ENCODE assay signal across 16 mouse cellular contexts in the genomic region with DNA sequence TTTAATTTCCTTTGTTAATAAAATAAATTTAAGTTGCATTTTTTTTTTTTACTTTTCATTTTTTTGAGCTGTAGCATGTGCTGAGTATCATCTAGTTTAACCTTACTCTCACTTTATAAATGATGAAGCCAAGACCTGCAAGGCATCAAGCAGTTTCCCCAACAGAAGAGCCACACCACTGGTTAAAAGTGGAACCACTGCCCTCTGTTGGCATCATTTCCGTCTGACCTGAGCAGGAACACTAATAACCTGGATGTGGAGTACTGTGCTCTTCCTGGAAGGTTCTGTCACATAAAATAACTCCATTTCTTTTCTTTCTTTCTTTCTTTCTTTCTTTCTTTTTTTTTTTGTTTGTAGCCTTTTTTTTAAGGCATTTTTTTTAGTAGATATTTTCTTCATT. TPM values are rescaled to one million over a fixed set of nuclear protein-coding genes. Genes with fewer than 3 reads are reported as not detected.
DNase-seq lines count a peak whose midpoint lies in the region; ATAC-seq and TF ChIP-seq lines count a peak whose summit lies in the region.
"Had no signal": no experiment of that assay in that cellular context is flagged by ENCODE, and none has a peak within 500 bp of the region (broad histone marks: within the 10 kb centered on the region; RNA-seq: fewer than 3 reads in every experiment).

No protein-coding gene starts in this region.

- H3K27me3 ChIP-seq in intestine, postnatal 0 days (replicated peaks; ENCODE audit: control insufficient read depth, insufficient read depth, low read length): no peaks in the 10 kb centered on the region
- H3K27me3 ChIP-seq in intestine, embryonic 16.5 days (replicated peaks; ENCODE audit: control insufficient read depth, insufficient read depth, low read length): no peaks in the 10 kb centered on the region
- no peaks in the 10 kb centered on the region for H3K27me3 ChIP-seq in liver, postnatal 0 days (ENCODE audit: insufficient read depth, low read length)
- H3K27me3 ChIP-seq in ES-Bruce4 (ENCODE audit: control insufficient read depth, insufficient read depth, low read length, poor library complexity, severe bottlenecking): no peaks in the 10 kb centered on the region
- H3K27me3 ChIP-seq: limb, embryonic 12.5 days; stomach, embryonic 15.5 days had no signal

- TF ChIP-seq CTCF in intestine, postnatal 0 days (IDR thresholded peaks at IDR 0.05; ENCODE audit: low read depth): peak; percentile 58
- TF ChIP-seq CTCF in liver, postnatal 0 days (IDR thresholded peaks at IDR 0.05; ENCODE audit: low read depth): peak; percentile 40
- TF ChIP-seq CTCF in ES-Bruce4 (IDR thresholded peaks at IDR 0.05; ENCODE audit: low read depth, low read length): peak; percentile 20
- TF ChIP-seq CTCF in left cerebral cortex, adult 2 months (IDR thresholded peaks at IDR 0.05): no peak; the same call in 1 of the 2 replicates

- H3K9me3 ChIP-seq in intestine, postnatal 0 days (ENCODE audit: control insufficient read depth): no peaks in the 10 kb centered on the region
- H3K9me3 ChIP-seq in intestine, embryonic 16.5 days (ENCODE audit: control insufficient read depth, low read length): no peaks in the 10 kb centered on the region
- H3K9me3 ChIP-seq in liver, postnatal 0 days (ENCODE audit: low read length): no peaks in the 10 kb centered on the region
- no peaks in the 10 kb centered on the region for H3K9me3 ChIP-seq in ES-Bruce4 (replicated peaks; ENCODE audit: control insufficient read depth, insufficient read depth, low read length, poor library complexity, severe bottlenecking)
- H3K9me3 ChIP-seq: embryonic facial prominence, embryonic 10.5 days; limb, embryonic 12.5 days; stomach, embryonic 15.5 days had no signal

- no peak for TF ChIP-seq EP300 in liver, postnatal 0 days (IDR thresholded peaks at IDR 0.05; ENCODE audit: low read depth)
- TF ChIP-seq EP300 in ES-Bruce4 (IDR thresholded peaks at IDR 0.05; ENCODE audit: insufficient read depth, low read depth, low read length): no peak

- no peak overlapping the region for H3K4me3 ChIP-seq in intestine, postnatal 0 days (ENCODE audit: low read depth, low read length)
- no peak overlapping the region for H3K4me3 ChIP-seq in intestine, embryonic 16.5 days (ENCODE audit: low read length)
- H3K4me3 ChIP-seq in liver, postnatal 0 days (ENCODE audit: low read depth, low read length): no peak overlapping the region
- no peak overlapping the region for H3K4me3 ChIP-seq in ES-Bruce4 (ENCODE audit: low read depth, low read length)
- H3K4me3 ChIP-seq in left cerebral cortex, adult 2 months: no peak overlapping the region
- H3K4me3 ChIP-seq: embryonic facial prominence, embryonic 10.5 days; limb, embryonic 12.5 days; stomach, embryonic 15.5 days had no signal

- no peak overlapping the region for H3K27ac ChIP-seq in intestine, postnatal 0 days (ENCODE audit: low read depth, low read length)
- no peak overlapping the region for H3K27ac ChIP-seq in intestine, embryonic 16.5 days (ENCODE audit: low read length)
- H3K27ac ChIP-seq in liver, postnatal 0 days (ENCODE audit: low read depth): no peak overlapping the region
- H3K27ac ChIP-seq in ES-Bruce4 (ENCODE audit: insufficient read depth, low read length): no peak overlapping the region
- no peak overlapping the region for H3K27ac ChIP-seq in left cerebral cortex, adult 2 months
- H3K27ac ChIP-seq: embryonic facial prominence, embryonic 10.5 days; hindbrain, embryonic 14.5 days; limb, embryonic 12.5 days; macrophage; stomach, embryonic 15.5 days had no signal

- no peaks in the 10 kb centered on the region for H3K36me3 ChIP-seq in intestine, postnatal 0 days (ENCODE audit: control insufficient read depth, insufficient read depth)
- no peaks in the 10 kb centered on the region for H3K36me3 ChIP-seq in intestine, embryonic 16.5 days (ENCODE audit: control insufficient read depth, insufficient read depth, low read length)
- no peaks in the 10 kb centered on the region for H3K36me3 ChIP-seq in liver, postnatal 0 days (replicated peaks; ENCODE audit: insufficient read depth, low read length)
- no peaks in the 10 kb centered on the region for H3K36me3 ChIP-seq in ES-Bruce4 (ENCODE audit: control insufficient read depth, insufficient read depth, low read length, poor library complexity, severe bottlenecking)
- H3K36me3 ChIP-seq: limb, embryonic 12.5 days; stomach, embryonic 15.5 days had no signal

- 60% methylated on average over 1 of the region's 1 CpGs for WGBS in intestine, postnatal 0 days
- 68% methylated on average over 1 of the region's 1 CpGs for WGBS in intestine, embryonic 16.5 days
- 50% methylated on average over 1 of the region's 1 CpGs for WGBS in liver, postnatal 0 days (ENCODE audit: insufficient replicate concordance)

- no peak for DNase-seq in liver, postnatal 0 days
- DNase-seq in liver: no peak
- peak; percentile 25 for DNase-seq in ZHBTc4 (ENCODE audit: low read depth, low spot score)
- no peak for DNase-seq in left cerebral cortex, adult 2 months (ENCODE audit: extremely low spot score in 1 of 2, low spot score in 2 of 2)
- DNase-seq: adrenal gland, postnatal 14 days; cerebellum, adult 2 months; kidney, adult 11 months had no signal

- no peak overlapping the region for H3K9ac ChIP-seq in intestine, postnatal 0 days (ENCODE audit: low read depth, low read length)
- H3K9ac ChIP-seq in intestine, embryonic 16.5 days (ENCODE audit: low read depth, low read length): no peak overlapping the region
- no peak overlapping the region for H3K9ac ChIP-seq in liver, postnatal 0 days (replicated peaks)
- H3K9ac ChIP-seq in ES-Bruce4 (ENCODE audit: low read depth, poor library complexity, severe bottlenecking): no peak overlapping the region
- H3K9ac ChIP-seq: hindbrain, embryonic 14.5 days; limb, embryonic 12.5 days; stomach, embryonic 15.5 days had no signal

- intact Hi-C loops in left cerebral cortex, adult 2 months (cut with DNase I): no loop called here

- peaks cover 7% of the 10 kb centered on the region; the same call in 1 of the 2 replicates for H3K4me1 ChIP-seq in intestine, postnatal 0 days (replicated peaks; ENCODE audit: control insufficient read depth, insufficient read depth, low read length)
- H3K4me1 ChIP-seq in intestine, embryonic 16.5 days (ENCODE audit: control insufficient read depth, insufficient read depth, low read length): peaks cover 10% of the 10 kb centered on the region; the same call in 1 of the 2 replicates
- H3K4me1 ChIP-seq in liver, postnatal 0 days (ENCODE audit: insufficient read depth): peaks cover 16% of the 10 kb centered on the region
- no peaks in the 10 kb centered on the region for H3K4me1 ChIP-seq in ES-Bruce4 (ENCODE audit: control insufficient read depth, insufficient read depth, low read length)

- no peak overlapping the region for H3K4me2 ChIP-seq in intestine, postnatal 0 days (replicated peaks; ENCODE audit: low read depth)
- H3K4me2 ChIP-seq in intestine, embryonic 16.5 days (ENCODE audit: low read depth, low read length): no peak overlapping the region
- H3K4me2 ChIP-seq in liver, postnatal 0 days (ENCODE audit: low read depth, low read length): no peak overlapping the region
- H3K4me2 ChIP-seq: hindbrain, embryonic 14.5 days; limb, embryonic 12.5 days; stomach, embryonic 15.5 days had no signal

- no peak for TF ChIP-seq POLR2A in ES-Bruce4 (IDR thresholded peaks at IDR 0.05; ENCODE audit: insufficient read depth, low read length)

- no peak for ATAC-seq in intestine, postnatal 0 days
- no peak for ATAC-seq in intestine, embryonic 16.5 days
- no peak for ATAC-seq in liver, postnatal 0 days
- ATAC-seq: forebrain, embryonic 14.5 days had no signal

RNA-seq across cellular contexts. Expression of a gene that starts 21.0 kb away (rescaled TPM):
- 378 and 387 TPM in 2 replicates for polyA plus RNA-seq in intestine, postnatal 0 days (2015; fragmentation: Nextera tagmentation; extraction: Ambion mirVana)
- 216 and 217 TPM in 2 replicates for polyA plus RNA-seq in intestine, embryonic 16.5 days (2015; fragmentation: Nextera tagmentation; extraction: Ambion mirVana)
- 150 and 152 TPM in 2 replicates for polyA plus RNA-seq in liver, postnatal 0 days (2015; fragmentation: Nextera tagmentation; extraction: Ambion mirVana)
- polyA plus RNA-seq in ES-Bruce4 (2011; ENCODE audit: insufficient read depth, insufficient read length, low read depth, missing spikeins): 341 and 354 TPM in 2 replicates
- 100 to 1,000 TPM; 117 to 121 TPM for total RNA-seq in left cerebral cortex, adult 2 months (2021)
